17 mouse cellular contexts compared by ENCODE assay signal in the genomic region with DNA sequence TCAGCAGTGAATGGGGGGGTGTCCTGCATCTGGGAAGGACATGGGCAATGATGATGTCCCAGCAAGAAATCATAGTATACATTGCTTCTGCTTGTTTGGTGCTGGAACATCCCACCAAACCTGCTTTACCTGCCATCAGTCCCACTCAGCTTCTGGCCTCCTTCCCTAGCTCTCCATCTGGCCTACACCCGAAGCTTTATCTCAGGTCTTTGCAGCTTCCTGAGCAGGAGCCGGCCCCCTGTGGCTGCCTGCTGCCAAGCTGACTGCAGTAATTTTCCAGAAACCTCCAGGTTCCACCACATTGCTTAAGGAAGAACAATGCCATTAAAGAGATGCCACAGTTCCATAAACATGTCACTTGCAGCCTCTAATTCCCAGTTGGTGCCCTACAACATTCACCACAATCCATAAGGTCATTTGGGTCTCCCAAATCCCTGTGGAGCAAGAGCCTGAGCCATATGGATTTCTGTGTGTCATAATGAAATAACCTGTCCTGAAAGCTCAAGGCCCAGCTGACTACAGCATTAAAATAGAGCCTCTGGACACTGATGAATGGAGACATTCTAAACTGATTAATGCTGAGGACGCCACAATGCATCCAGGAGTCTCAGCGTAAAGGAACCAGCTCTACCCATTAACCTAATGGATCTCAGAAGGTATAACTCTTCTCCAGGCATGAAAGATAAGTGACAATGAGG.
DNase-seq lines count a peak whose midpoint lies in the region; TF ChIP-seq lines count a peak whose summit lies in the region.
"Had no signal": no experiment of that assay in that cellular context is flagged by ENCODE, and none has a peak within 500 bp of the region (broad histone marks: within the 10 kb centered on the region; RNA-seq: fewer than 3 reads in every experiment).

No protein-coding gene starts in this region.

- peak in 1 of 2 experiments; percentile 24 for DNase-seq in layer of hippocampus, adult 2 months (ENCODE audit: low spot score in 2 of 2)
- no peak for DNase-seq in layer of hippocampus, postnatal 10 days (ENCODE audit: low spot score in 2 of 2)
- peak; percentile 56 for DNase-seq in MN1 (ENCODE audit: low spot score)
- DNase-seq in cerebellum, adult 11 months = peak; percentile 93
- DNase-seq in cerebellum, postnatal 36 days = peak; percentile 94
- no peak for DNase-seq in spleen, postnatal 36 days (ENCODE audit: low spot score in 2 of 2)
- DNase-seq in kidney, postnatal 10 days = no peak
- no peak for DNase-seq in thymus, postnatal 36 days
- DNase-seq: forebrain, postnatal 0 days; gastrocnemius, postnatal 36 days; kidney, adult 8-10 months; lung, postnatal 14 days; midbrain, embryonic 14.5 days; thymus, postnatal 4 days had no signal

- H3K4me3 ChIP-seq in layer of hippocampus, adult 2 months = no peak overlapping the region
- H3K4me3 ChIP-seq: hindbrain, embryonic 15.5 days; liver, embryonic 15.5 days had no signal

- no peak for TF ChIP-seq CTCF in layer of hippocampus, adult 2 months (conservative IDR thresholded peaks at IDR 0.05)

- peak overlapping the region; percentile 32; the same call in 1 of the 2 replicates for H3K27ac ChIP-seq in layer of hippocampus, adult 2 months
- H3K27ac ChIP-seq: hindbrain, embryonic 15.5 days; liver, embryonic 15.5 days; stomach, postnatal 0 days had no signal

Comparison
In these comparisons a context has a peak if more than half of its experiments do, and no peak if none do; other contexts are left out.
1. DNase-seq: peak in MN1 (single experiment), cerebellum, adult 11 months (single experiment) and cerebellum, postnatal 36 days (2 of 2); none in layer of hippocampus, postnatal 10 days (0 of 2), spleen, postnatal 36 days (0 of 2), kidney, postnatal 10 days (single experiment) and thymus, postnatal 36 days (0 of 2).